In genomic region chr12:72487498-72487897, GRCm38 (mm10) we compare ENCODE assay signal across 30 mouse cellular contexts. TPM values are rescaled to one million over a fixed set of nuclear protein-coding genes. Genes with fewer than 3 reads are reported as not detected.
A peak's percentile ranks its signal among the peaks of the same experiment; 100 is the strongest.
DNase-seq lines count a peak whose midpoint lies in the region; ATAC-seq and TF ChIP-seq lines count a peak whose summit lies in the region.
"Had no signal": no experiment of that assay in that cellular context is flagged by ENCODE, and none has a peak within 500 bp of the region (broad histone marks: within the 10 kb centered on the region; RNA-seq: fewer than 3 reads in every experiment).

No protein-coding gene starts in this region.

- no peak overlapping the region for H3K4me2 ChIP-seq in heart, embryonic 11.5 days
- H3K4me2 ChIP-seq: embryonic facial prominence, embryonic 12.5 days; forebrain, embryonic 15.5 days; hindbrain, embryonic 12.5 days; intestine, embryonic 15.5 days; limb, embryonic 13.5 days; liver, embryonic 11.5 days; midbrain, embryonic 11.5 days; neural tube, embryonic 13.5 days had no signal

- H3K4me1 ChIP-seq in bone marrow macrophage, adult 2 months (ENCODE audit: control insufficient read depth, insufficient read depth, low read length): peaks cover 35% of the 10 kb centered on the region
- H3K4me1 ChIP-seq in heart, embryonic 11.5 days (ENCODE audit: control insufficient read depth, insufficient read depth, low read length): no peaks in the 10 kb centered on the region
- H3K4me1 ChIP-seq: embryonic facial prominence, embryonic 12.5 days; forebrain, embryonic 10.5 days; hindbrain, embryonic 12.5 days; intestine, embryonic 15.5 days; limb, embryonic 13.5 days; neural tube, embryonic 13.5 days had no signal

- TF ChIP-seq POLR2A in bone marrow macrophage, adult 2 months (IDR thresholded peaks at IDR 0.05; ENCODE audit: borderline replicate concordance, low read depth, low read length): no peak

- DNase-seq in adrenal gland, adult 8-10 months: peak; percentile 51
- no peak for DNase-seq in adrenal gland, postnatal 25 days
- peak; percentile 43 for DNase-seq in 3T3-L1 (ENCODE audit: low read depth, low spot score)
- no peak for DNase-seq in gastrocnemius, postnatal 10 days
- DNase-seq: cerebellum, adult 8-10 months; cerebellum, postnatal 25 days; embryo, embryonic 11 days; gastrocnemius, adult 2 months; kidney, adult 2 months; kidney, postnatal 4 days; lung, adult 18-20 months; lung, postnatal 4 days; thymus, postnatal 4 days had no signal

- H3K79me2 ChIP-seq in macrophage (ENCODE audit: inconsistent target): no peaks in the 10 kb centered on the region

- no peak overlapping the region for H3K9ac ChIP-seq in heart, embryonic 11.5 days (ENCODE audit: low read depth, low read length)
- H3K9ac ChIP-seq: embryonic facial prominence, embryonic 12.5 days; forebrain, embryonic 15.5 days; hindbrain, embryonic 12.5 days; intestine, embryonic 15.5 days; limb, embryonic 13.5 days; neural tube, embryonic 13.5 days had no signal

- no peaks in the 10 kb centered on the region for H3K9me3 ChIP-seq in heart, embryonic 11.5 days (replicated peaks; ENCODE audit: control insufficient read depth, low read length)
- H3K9me3 ChIP-seq: embryonic facial prominence, embryonic 12.5 days; forebrain, embryonic 10.5 days; forebrain, embryonic 15.5 days; G1E; hindbrain, embryonic 12.5 days; intestine, embryonic 15.5 days; limb, embryonic 13.5 days; neural tube, embryonic 13.5 days had no signal

- H3K27me3 ChIP-seq in heart, embryonic 11.5 days (ENCODE audit: control insufficient read depth, insufficient read depth, low read length): no peaks in the 10 kb centered on the region
- H3K27me3 ChIP-seq: embryonic facial prominence, embryonic 12.5 days; forebrain, embryonic 15.5 days; hindbrain, embryonic 12.5 days; intestine, embryonic 15.5 days; limb, embryonic 13.5 days; neural tube, embryonic 13.5 days had no signal

- peak overlapping the region; percentile 70 for H3K27ac ChIP-seq in bone marrow macrophage, adult 2 months (ENCODE audit: insufficient read depth, low read depth, low read length)
- peak overlapping the region; percentile 95 for H3K27ac ChIP-seq in macrophage
- H3K27ac ChIP-seq in heart, embryonic 11.5 days (ENCODE audit: low read depth, low read length): no peak overlapping the region
- H3K27ac ChIP-seq: embryonic facial prominence, embryonic 12.5 days; forebrain, embryonic 10.5 days; forebrain, embryonic 15.5 days; gastrocnemius, adult 2 months; hindbrain, embryonic 12.5 days; hindbrain, postnatal 0 days; intestine, embryonic 15.5 days; kidney, postnatal 0 days; limb, embryonic 13.5 days; neural tube, embryonic 13.5 days had no signal

- WGBS in macrophage (ENCODE audit: missing documents): 14% methylated on average over 3 of the region's 3 CpGs
- 63% methylated on average over 3 of the region's 3 CpGs for WGBS in heart, embryonic 11.5 days (ENCODE audit: insufficient replicate concordance)

- no peaks in the 10 kb centered on the region for H3K36me3 ChIP-seq in macrophage (ENCODE audit: inconsistent target)
- H3K36me3 ChIP-seq in heart, embryonic 11.5 days (ENCODE audit: control insufficient read depth, insufficient read depth, low read length): no peaks in the 10 kb centered on the region
- H3K36me3 ChIP-seq: embryonic facial prominence, embryonic 12.5 days; forebrain, embryonic 10.5 days; forebrain, embryonic 15.5 days; G1E; hindbrain, embryonic 12.5 days; intestine, embryonic 15.5 days; limb, embryonic 13.5 days; neural tube, embryonic 13.5 days had no signal

- H3K4me3 ChIP-seq in bone marrow macrophage, adult 2 months (ENCODE audit: insufficient read depth, low read length): no peak overlapping the region
- H3K4me3 ChIP-seq in macrophage (ENCODE audit: inconsistent target): no peak overlapping the region
- no peak overlapping the region for H3K4me3 ChIP-seq in heart, embryonic 11.5 days (ENCODE audit: low read depth, low read length)
- H3K4me3 ChIP-seq: embryonic facial prominence, embryonic 12.5 days; forebrain, embryonic 10.5 days; forebrain, embryonic 15.5 days; gastrocnemius, adult 2 months; hindbrain, embryonic 12.5 days; intestine, embryonic 15.5 days; limb, embryonic 13.5 days; neural tube, embryonic 13.5 days had no signal

- no peak for TF ChIP-seq CTCF in bone marrow macrophage, adult 2 months (IDR thresholded peaks at IDR 0.05; ENCODE audit: low read depth, low read length)

- no peak for ATAC-seq in heart, embryonic 11.5 days (replicated peaks; ENCODE audit: insufficient number of reproducible peaks, low FRiP score, low TSS enrichment)
- ATAC-seq: forebrain, embryonic 15.5 days; hindbrain, postnatal 0 days; intestine, embryonic 15.5 days; lung, postnatal 0 days had no signal

RNA-seq across cellular contexts. Expression of gene Lrrc9, which starts 45.8 kb away (rescaled TPM):
- 1 to 10 TPM; 1.5 to 3.3 (median 2.4) TPM for total RNA-seq in adrenal gland, adult 8-10 months (2022)
- 9.6 and 10.2 TPM in 2 replicates for total RNA-seq in adrenal gland, postnatal 25 days (2021)
- polyA plus RNA-seq in bone marrow macrophage, adult 2 months (2012; ENCODE audit: insufficient read depth, insufficient read length, missing spikeins): not detected in 2 replicates
- total RNA-seq in macrophage (2018; cell fraction: chromatin; rRNA removed): 1 to 10 TPM in 2 of 26 experiments, under 1 TPM in 8, not detected in 16; 0.25 to 1.2 (median 0.46) TPM
- total RNA-seq in macrophage (2018; cell fraction: cytosol; rRNA removed): under 1 TPM in 19 of 26 experiments, not detected in 7; under 0.01 to 0.16 (median 0.05) TPM
- total RNA-seq in macrophage (2018; cell fraction: nucleus; rRNA removed): under 1 TPM in 2 of 26 experiments, not detected in 24; 0.21 to 0.96 TPM
- polyA plus RNA-seq in macrophage (2018): 0.07 to 0.09 TPM in 2 of 3 replicates, not detected in the other
- polyA plus RNA-seq in heart, embryonic 11.5 days (2014; fragmentation: Nextera tagmentation; extraction: Ambion mirVana): 1.6 TPM in 2 replicates
- under 1 TPM in 1 of 2 experiments, not detected in 1; 0.16 TPM for total RNA-seq in gastrocnemius, postnatal 10 days (2021)
- polyA plus RNA-seq: C2C12; G1E; kidney, adult 2 months had no signal

RNA-seq across cellular contexts. Expression of gene Pcnx4, which starts 48.7 kb away (rescaled TPM):
- 10 to 100 TPM in 2 of 4 experiments, 1 to 10 TPM in 2; 8.7 to 12.7 (median 10.7) TPM for total RNA-seq in adrenal gland, adult 8-10 months (2022)
- total RNA-seq in adrenal gland, postnatal 25 days (2021): 7.5 and 8.7 TPM in 2 replicates
- 4.2 and 5.0 TPM in 2 replicates for polyA plus RNA-seq in bone marrow macrophage, adult 2 months (2012; ENCODE audit: insufficient read depth, insufficient read length, missing spikeins)
- total RNA-seq in macrophage (2018; cell fraction: chromatin; rRNA removed): 10 to 100 TPM in 3 of 26 experiments, 1 to 10 TPM in 23; 1.0 to 10.8 (median 6.9) TPM
- total RNA-seq in macrophage (2018; cell fraction: cytosol; rRNA removed): 1 to 10 TPM; 2.2 to 5.4 (median 3.9) TPM
- total RNA-seq in macrophage (2018; cell fraction: nucleus; rRNA removed): 10 to 100 TPM in 1 of 26 experiments, 1 to 10 TPM in 25; 1.8 to 10.1 (median 6.3) TPM
- polyA plus RNA-seq in macrophage (2018): 2.6 to 4.2 TPM (median 4.0 TPM) in 3 replicates
- 7.9 and 8.1 TPM in 2 replicates for polyA plus RNA-seq in heart, embryonic 11.5 days (2014; fragmentation: Nextera tagmentation; extraction: Ambion mirVana)
- total RNA-seq in gastrocnemius, postnatal 10 days (2021): 1 to 10 TPM; 2.8 to 3.9 TPM

Comparison
In these comparisons a context has a peak if more than half of its experiments do, and no peak if none do; other contexts are left out.
1. DNase-seq: peak in adrenal gland, adult 8-10 months (single experiment) and 3T3-L1 (single experiment); none in adrenal gland, postnatal 25 days (single experiment) and gastrocnemius, postnatal 10 days (single experiment).